Mouse (Mus musculus) frontal cortex, postnatal 14 days (tissue): Measurements from ENCODE around the gene Olfr437.
"Not testable (repeated sequence)": the region's sequence is repeated elsewhere in the genome, so short reads cannot be mapped to it uniquely, and the experiment has no call there.

ENCODE experiments used
- DNase-seq, 2 experiments: peaks; one replicate each; pipeline ENCODE4 v3.0.0; 2022; ENCODE audit warnings: low spot score in 2 of 2

Olfr437 gene

GRCm38 (mm10) chr6:43162982-43163381 is at the start of gene Olfr437:
Olfr437 (plus strand) TSS chr6:43163282.
- DNase-seq = no peak

- DNase-seq = not testable (repeated sequence)
These were observed 16.8 kb upstream of the Olfr437 start, which contains the start of gene Olfr237-ps1 for GRCm38 (mm10) chr6:43146267-43146666. Olfr237-ps1 (plus strand) TSS chr6:43146567.

GRCm38 (mm10) chr6:43159502-43159901 is 3.6 kb upstream of the Olfr437 start:
- DNase-seq = no peak

GRCm38 (mm10) chr6:43167246-43167645 is 4.2 kb downstream of the Olfr437 start:
- no peak for DNase-seq

GRCm38 (mm10) chr6:43171840-43172239 is 8.8 kb downstream of the Olfr437 start, which contains the start of gene Olfr13:
Olfr13 (plus strand) TSS chr6:43172140.
- DNase-seq = no peak

GRCm38 (mm10) chr6:43178129-43178528 is 15.0 kb downstream of the Olfr437 start:
- DNase-seq = no peak

DNA sequence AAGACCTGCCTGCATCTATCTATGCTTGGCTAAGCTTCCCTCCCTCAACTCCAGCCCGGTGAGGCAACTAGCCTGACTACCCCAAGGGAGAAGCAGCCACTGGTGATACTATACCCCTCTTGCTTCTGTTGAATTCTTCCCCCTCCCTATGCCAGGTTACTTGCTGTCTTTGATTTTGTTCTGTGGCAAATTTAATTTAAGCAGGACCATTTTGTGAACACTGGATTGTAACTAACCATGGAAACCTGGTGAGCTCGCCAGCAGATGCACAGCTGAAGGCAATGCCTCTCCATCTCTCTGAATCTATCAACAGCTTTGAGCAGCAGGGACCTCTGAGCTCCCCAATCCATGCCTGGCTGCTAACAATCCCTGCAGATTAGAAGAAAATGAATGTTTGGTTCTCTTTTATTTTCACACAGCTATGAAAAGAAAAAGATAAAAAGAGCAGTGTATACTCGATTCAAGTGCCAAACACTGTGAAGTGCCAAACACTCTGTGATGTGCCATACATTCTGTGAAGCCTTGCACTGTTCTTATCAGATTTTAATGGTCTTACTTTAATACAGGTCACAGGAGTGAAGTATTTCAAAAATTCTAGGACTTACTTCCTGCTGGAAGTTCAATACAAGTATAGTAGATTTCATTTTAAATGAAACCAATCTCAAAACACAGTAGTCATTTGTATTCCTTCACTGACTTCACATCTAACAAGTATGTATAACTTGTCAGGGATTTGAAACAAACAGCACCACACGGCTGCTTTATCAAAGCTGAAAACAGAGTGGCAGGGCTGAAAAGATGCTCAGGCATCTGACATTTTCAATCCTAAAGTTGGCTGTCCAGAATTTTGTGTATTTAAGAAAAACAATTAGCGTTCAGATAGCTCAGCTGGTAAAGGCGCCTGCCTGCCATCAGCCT is 15.8 kb downstream of the Olfr437 start:
- DNase-seq = no peak

- DNase-seq = no peak
These were observed 27.9 kb downstream of the Olfr437 start for GRCm38 (mm10) chr6:43190986-43191385.

GRCm38 (mm10) chr6:43196781-43197180 is 33.7 kb downstream of the Olfr437 start, which contains the start of gene Olfr435:
Olfr435 (plus strand) TSS chr6:43197146.
- DNase-seq = no peak

DNA sequence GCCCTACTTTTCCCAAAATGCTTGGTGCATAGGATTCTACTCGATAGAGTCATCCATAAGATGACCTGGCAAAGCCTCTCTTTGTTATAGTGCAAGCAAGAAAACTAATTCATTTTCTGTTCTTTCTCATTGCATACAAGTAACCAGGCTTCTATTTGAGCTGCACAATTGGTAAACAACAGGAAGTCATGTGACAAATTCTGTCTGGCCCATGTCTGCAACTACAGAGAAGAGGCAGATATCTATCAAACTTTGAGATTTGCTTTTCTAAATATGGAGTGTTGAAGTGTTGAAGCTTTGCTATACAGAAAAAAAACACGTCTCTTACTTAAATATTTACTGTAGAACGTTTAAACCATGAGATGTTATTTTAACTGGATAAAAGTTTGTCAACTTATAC is 35.0 kb downstream of the Olfr437 start:
- no peak for DNase-seq

DNA sequence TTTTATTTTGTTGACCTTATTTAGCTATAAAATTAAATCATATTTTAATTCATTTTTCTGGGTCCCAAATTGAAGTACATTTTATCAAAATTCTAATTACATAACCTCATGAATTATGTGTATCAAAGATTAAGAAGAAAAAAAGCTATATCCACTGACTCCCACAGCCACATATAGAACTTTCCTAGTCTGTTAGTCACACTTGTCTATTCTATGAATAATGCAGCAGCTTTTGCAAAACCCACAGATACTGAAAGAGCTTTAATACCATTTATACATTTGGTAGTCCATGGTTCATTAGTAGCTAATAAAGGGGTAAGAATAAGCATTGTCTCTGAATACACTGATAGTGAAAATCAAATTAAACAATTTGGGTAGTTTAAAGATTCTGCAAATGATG is 39.7 kb downstream of the Olfr437 start:
- no peak for DNase-seq

DNA sequence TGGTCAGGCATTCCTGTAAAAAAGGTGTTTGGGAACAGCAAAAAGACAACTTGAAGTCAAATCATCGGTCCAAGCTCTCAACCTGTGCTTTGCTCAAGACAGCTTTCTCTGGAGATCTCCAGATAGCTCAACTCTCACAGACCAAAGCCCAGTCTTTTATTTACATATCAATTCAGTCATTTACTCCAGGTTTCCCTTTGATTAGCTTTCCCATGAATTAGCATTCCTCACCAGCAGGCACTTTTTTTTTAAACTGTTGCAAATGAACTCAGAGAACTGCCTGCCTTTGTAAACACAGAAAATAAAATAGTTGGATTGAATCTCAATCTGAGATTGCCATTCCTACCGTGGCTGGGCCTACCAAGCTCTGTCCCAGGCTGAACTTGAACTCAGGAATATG is 42.3 kb downstream of the Olfr437 start:
- DNase-seq = no peak

DNA sequence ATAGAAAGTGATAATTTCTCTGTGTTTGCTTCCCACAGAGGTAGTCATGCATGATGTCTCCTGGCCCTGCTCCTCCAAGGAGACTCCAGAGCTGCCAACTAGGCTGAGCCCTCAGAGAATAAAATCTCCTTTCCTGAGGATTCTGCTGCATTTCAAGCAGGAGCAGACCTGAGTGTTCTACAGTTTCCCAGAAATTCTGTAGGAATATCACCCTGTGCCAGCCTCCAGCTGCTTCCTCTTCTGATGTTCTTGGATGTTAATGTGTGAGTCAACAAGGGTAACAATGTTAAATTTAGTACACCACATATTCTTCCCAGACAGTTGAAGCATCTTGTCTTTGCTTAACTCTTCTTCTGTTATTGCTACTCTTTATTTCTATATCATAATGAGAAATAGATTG is 49.8 kb downstream of the Olfr437 start, which contains the start of gene Olfr434:
Gene Olfr434, plus strand, starts transcription at position 149 of the 400 bp plus-strand sequence.
- DNase-seq = peak in 1 of 2 experiments; percentile 7
